Mouse (Mus musculus) colon, adult 2 months (tissue): ENCODE data around the gene Gpr33. TPM values are rescaled to one million over a fixed set of nuclear protein-coding genes. Genes with fewer than 3 reads are reported as not detected.

Experiments used
- polyA plus RNA-seq: library from polyadenylated mRNA; depleted of rRNA; stranded (reverse); fragments of >200 nt; gene quantifications from 2 replicates; pipeline ENCODE4 v1.2.3, GENCODE M21; 2012; rRNA removed

Gpr33 gene
- not detected in 2 replicates for polyA plus RNA-seq

GRCm38 (mm10) chr12:52027963-52028362 lies at the start of gene Gpr33:
TSS of gene Gpr33 (minus strand) at chr12:52028063.

GRCm38 (mm10) chr12:52005877-52006632 lies 21.8 kb downstream of the Gpr33 start, which contains the start of gene Dtd2:
TSS of gene Dtd2 (minus strand) at chr12:52006501.

Other genes with a start within 250 kb of the Gpr33 start
- gene Hectd1, start 198.5 kb downstream of the Gpr33 start, polyA plus RNA-seq: 8.7 and 11.2 TPM in 2 replicates
- 37.4 and 59.8 TPM in 2 replicates for gene Heatr5a, start 56.7 kb downstream of the Gpr33 start, polyA plus RNA-seq
- 5.7 and 6.3 TPM in 2 replicates for gene Dtd2, start 21.6 kb downstream of the Gpr33 start, polyA plus RNA-seq
- gene Nubpl, start 69.7 kb upstream of the Gpr33 start, polyA plus RNA-seq: 0.56 and 2.6 TPM in 2 replicates